Mouse (Mus musculus) MEL-GATA-1-ER (cell line): Measurements from ENCODE around the gene Ccnyl1.

Experiments used
- DNase-seq: peaks from one replicate; pipeline ENCODE4 v3.0.0-alpha.2; 2012; ENCODE audit warnings: low read depth; ENCODE audit errors: extremely low read depth

The Ccnyl1 gene

DNA sequence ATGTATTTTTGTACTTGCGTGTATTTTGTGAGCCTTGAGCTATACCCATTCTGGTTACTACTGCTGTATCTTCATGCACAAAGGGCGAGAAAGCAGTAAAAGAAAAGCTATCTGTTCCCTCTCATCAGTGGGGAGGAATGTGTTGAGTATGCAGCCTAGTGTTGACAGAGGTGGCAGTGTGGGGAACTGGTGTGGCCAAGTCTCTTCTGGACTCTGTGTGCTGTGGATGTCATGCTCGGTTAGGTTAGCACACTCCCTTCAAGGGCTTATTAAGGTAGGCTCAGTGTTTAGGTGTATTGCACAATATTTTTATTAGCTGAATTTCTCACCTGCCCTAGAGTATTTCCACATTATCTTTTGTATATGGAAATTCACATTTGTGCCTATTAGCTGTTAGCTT lies 11.5 kb downstream of the Ccnyl1 start:
- DNase-seq, result no peak

DNA sequence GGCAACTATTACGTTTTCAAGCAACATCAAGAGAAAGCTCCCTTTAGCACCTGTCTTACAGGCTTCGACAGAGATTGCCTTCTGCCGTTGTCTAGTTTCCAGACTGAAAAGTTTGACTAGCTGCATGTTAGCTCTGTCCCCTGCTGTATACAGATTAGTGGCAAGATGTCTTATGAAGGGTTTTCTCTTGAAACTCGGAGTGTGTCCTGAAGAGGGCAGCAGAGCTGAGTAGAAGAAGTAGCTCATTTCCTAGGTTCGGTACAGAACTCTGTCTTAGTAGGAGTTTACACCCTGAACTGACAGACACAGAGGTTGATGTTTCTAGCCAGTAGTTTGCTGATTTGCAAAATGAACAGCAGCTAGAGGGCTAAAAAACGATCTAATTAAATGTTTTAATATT lies 15.0 kb downstream of the Ccnyl1 start:
- peak; percentile 54 for DNase-seq

DNA sequence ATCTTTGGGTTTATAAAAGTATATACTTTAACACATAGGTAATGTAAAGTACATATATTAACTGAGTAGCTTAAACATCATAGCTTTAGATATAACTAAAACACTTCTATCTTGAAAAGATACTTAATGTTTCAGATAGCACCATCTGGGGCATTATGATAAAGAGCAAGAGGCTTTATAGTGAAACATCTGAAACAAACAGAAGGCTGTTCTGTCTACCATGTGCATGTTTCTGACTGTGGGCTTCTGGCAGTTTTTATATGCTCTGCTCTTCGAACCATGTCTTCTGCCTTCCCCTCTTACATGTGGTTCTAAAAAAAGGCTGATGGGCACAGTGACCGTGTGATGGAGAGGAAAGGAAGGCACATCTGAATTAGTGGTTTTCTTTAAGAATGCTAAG lies 16.4 kb downstream of the Ccnyl1 start:
- DNase-seq, result no peak

DNA sequence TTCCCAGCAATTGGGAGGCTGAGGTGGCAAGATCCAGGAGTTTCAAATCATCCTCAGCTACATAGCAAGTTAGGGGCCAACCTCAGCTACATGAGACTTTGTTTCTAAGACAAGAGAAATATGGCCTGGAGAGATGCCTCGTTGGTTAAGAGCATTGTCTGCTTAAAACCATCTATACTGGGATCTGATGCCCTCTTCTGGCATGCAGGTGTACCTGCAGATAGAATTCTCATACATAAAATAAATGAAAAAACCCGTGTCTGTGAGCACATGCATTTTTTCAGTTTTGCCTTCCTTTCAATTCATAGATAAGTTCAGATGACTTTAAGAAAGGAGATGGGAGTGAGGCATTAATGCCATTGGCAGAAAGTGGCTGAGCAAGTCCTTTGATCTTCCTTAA lies 19.6 kb downstream of the Ccnyl1 start:
- peak; percentile 25 for DNase-seq

DNA sequence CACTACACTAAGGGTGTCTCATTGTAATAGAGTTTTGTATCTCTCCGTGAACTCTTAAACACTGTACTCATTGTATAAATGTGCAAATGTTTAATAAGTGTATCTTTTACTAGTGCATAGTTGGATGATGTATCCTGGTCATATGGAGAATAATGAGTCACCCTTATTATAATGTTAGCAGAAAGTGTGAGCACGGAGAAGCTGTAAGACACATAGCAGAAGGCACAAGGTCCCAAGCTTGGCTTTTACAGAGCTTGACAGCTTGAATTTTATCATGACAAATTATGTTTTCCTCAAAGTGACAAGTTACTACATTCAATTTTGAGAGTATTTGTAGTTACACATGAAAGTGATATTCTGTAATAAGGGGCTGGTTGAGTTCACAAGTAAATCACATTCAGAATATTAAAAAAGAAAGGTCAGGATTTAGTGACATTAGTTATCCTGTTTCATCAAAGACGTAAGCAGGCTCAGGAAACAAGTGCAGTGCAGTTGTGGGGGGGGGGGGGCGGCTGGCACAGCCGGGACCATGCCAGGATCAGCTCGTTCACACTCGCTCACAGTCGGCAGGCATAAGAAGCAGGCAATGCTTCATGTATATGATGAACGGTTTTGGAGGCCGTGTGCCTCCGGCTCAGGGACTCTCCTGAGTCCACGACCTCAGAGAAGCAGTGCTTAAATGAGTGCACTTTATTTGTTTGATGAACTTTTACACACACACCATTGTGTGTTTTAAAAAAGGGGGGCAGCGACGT lies 21.9 kb downstream of the Ccnyl1 start:
- no peak for DNase-seq

DNA sequence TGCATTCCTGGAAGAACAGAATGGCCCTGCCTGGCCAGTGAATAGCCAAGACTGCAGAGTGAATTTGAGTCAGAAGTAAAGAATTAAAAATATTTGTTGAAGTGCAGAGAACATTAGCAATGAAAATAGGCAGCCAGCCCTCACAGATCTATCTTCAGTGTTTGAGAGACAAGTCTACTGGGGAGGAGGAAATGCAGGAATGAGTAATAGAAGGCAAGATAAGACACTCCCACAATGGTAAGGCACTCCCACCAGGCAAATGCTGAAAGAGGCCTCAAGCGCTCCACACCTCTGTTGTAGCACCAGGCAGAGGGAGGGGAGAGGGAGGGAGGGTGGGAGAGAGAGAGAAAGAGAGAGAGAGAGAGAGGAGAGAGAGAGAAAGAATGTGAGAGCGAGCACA lies 25.2 kb downstream of the Ccnyl1 start:
- DNase-seq, result peak; percentile 33

DNA sequence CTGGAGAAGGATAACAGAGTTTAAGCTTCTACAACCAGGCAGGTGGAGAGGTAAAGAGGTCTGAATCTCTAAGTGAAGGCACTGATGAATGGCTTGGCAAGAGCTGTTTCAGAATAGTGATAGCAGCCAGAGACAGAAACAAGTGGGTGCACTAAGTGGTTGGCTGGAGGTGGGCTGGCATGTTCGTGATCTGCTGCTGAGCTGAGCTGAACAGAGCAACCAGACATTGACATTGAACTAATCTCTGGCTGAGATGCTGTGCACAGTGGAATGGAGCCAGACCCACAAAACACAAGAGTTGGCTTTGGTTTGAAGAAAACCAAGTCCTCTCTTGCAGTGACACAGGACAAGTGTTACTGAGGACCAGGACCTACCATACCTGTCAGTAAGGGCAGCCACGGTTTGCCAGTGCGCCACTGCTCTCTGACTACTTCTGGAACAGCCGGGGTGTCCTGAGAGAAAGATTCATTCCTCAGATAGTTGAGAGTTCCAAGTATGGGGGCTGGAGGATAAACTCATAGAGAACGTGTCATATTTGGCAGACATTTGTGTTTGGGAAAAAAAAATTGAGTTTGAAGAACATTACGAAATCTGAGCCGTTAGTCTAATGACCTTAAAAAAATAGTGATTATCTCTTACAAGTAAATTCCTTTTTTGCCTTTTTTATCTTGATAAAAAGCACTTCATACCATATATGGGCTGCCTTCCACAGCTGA lies 26.5 kb downstream of the Ccnyl1 start:
- no peak for DNase-seq

DNA sequence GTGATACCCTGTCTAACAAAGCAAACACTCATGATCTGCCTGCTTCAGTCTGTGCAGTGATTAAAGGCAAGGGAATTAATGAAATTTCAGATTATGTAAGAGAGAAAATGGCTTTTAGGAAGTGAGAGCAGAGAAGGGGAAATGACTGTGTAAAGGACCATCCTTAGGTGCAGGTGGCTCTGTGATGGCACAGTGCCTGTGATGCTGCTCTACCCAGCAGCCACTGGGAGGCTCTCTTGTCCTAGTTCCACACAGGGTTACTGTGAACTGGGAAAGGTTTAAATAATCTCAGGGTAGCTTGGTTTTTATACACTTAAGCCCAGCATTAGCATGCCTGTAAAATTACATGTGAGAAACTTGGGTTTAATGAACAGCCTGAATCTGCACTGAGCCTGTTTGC lies 27.2 kb downstream of the Ccnyl1 start:
- peak; percentile 32 for DNase-seq

DNA sequence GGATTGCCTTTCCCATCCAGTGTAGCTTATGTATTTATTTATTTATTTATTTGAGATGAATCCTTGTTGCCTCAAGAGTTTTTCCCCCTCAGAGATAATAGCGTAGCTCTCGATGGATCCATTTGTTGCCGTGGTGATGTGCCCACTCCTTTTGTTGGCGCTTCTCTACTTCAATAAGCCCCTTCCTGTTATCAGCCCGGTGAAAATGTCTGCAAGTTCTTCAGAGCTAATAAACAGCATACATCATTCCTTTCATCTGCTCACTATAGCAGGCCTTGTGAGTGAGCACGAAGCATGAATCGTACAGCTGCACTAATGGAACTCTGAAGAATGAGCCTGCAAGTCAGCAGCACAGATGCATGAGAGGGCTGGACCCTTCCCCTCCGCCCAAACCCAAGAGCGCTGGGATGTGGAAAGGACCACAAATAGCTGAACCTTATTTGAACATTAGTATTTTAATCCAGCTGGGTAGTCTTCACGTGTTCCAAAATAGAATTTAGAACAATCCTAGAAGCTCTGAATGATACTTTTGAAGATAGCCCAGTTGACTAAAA lies 30.9 kb downstream of the Ccnyl1 start:
- DNase-seq, result no peak

DNA sequence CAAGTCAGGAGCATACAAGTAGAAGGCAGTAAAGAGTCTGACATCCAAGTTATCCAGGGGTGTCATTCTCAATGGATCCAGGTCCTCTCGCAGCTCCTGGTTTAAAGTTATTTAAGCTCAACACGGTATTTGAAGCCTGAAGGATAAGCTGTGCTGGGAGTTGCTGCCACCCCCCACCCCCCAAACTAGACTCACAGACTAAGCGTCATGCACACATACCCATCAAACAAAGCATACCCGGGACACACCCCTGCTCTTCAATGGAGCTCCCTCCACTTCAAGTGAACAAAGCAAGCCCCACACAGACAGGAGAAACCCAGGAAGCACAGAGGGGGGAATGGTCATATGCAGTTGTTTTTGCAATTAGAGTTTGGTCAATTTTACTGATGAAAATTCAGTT lies 39.8 kb downstream of the Ccnyl1 start:
- no peak for DNase-seq

DNA sequence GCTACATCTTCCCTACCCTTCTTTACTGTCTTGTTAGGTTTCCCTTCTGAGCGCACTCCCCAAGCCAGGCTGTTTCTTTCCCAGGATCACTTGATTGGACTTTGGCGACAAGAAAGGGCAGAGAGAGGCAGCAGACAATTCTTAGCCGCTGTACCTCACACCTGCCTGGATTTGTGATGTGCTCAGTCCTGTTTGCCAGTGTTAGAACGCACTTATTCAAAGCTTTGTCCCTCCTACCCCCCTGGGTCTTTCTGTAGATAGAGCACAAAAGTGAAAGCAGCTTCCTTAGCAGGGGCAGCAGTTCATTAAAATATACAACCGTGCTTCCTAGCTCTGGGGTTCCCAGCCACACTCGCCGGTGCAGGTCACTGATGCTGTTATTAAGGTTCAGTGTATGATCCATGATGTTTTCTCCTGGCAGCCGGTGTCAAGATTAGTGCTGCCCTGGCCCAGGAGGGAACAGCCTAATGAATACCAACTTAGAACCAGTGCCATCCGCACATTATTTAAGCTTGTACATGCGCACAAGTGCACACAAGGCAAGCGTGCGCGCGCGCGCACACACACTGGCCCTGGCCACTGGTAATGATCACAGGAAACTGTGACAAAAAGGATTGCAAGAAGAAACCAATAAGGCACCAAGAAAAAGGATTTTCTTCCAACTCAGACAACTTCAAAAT lies 41.2 kb downstream of the Ccnyl1 start:
- DNase-seq, result no peak

DNA sequence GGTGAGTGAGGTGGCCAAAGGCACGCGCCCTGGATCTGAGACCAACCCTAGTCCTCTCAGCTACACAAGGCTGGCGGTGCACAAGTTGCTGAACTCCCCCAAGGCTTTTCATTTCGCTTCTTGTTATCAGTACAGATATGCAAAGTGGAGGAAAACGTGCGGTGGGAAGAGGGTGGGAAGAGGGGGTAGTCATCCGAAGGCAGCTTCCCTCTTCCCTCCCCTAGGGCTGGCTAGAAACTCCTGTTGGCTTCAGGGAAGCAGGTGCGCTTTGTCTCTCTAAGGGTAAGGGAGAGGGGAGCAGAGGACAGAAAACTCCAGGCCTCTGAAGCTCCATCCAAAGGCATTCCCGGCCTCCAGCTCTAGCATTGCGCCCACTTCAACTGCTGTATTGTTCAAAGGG lies 41.9 kb downstream of the Ccnyl1 start:
- peak; percentile 34 for DNase-seq

DNA sequence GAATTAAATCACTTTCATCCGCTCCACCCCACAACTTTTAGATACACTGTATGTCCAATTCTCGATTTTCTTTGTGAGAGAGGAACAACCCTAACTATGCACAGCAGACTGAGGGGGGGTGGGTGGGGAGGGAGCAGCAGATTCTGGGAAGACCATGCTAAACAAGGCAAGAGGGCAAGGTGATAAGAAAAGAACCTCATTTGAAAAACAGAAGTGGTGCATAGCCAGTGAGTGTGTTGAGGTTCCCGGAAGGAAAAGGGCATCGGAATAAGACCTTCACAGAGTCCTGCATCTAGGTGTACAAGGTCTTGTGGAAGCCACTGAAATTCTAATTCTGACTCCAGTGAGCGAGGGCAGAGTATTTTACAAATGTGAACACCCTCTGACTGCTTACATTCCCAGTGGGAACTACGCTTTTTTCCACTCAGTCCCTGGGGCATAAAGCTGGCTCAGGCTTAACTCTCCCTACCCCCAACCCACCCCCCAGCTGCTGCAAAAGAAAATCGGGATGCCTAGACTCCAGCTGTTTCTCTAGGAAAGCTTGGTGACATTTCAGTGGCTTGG lies 42.5 kb downstream of the Ccnyl1 start:
- DNase-seq, result peak; percentile 52

DNA sequence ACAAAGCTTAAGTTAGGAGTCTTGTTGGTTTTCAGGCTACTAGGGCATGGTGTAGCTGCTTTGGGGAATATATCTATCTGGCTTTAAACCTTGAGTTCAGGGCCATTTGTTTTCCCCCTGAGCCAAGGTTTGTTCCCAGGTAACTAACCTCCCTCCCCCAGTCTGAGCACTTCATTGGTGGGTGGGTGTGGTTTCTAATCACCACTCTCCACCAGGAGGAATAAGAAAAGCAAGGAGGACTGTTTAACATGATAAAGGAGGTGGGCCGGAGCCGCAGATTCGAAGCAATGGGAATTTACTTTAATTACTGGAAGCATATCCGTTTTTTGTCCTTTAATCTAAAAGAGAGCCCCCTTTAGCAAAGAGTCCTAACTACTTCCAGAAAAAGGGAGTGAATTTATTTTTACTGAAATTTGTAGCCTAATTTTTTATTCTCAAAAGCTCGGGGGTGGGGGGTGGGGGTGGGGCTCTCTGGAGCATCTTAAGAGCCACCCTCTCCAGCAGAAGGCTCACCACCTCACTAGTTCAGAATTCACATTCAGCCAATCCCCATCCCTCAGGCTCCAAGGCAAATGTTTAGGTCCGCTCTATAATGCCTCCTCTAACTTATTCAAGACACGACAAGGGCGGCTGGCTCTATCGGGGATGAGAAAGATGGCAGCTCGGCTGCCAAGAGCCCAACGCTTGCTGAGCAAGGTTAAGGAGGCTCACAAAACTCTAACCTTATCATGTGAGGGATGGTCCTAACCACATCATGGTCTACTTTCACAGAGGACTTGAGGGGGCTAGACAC lies 43.4 kb downstream of the Ccnyl1 start:
- peak; percentile 69 for DNase-seq

DNA sequence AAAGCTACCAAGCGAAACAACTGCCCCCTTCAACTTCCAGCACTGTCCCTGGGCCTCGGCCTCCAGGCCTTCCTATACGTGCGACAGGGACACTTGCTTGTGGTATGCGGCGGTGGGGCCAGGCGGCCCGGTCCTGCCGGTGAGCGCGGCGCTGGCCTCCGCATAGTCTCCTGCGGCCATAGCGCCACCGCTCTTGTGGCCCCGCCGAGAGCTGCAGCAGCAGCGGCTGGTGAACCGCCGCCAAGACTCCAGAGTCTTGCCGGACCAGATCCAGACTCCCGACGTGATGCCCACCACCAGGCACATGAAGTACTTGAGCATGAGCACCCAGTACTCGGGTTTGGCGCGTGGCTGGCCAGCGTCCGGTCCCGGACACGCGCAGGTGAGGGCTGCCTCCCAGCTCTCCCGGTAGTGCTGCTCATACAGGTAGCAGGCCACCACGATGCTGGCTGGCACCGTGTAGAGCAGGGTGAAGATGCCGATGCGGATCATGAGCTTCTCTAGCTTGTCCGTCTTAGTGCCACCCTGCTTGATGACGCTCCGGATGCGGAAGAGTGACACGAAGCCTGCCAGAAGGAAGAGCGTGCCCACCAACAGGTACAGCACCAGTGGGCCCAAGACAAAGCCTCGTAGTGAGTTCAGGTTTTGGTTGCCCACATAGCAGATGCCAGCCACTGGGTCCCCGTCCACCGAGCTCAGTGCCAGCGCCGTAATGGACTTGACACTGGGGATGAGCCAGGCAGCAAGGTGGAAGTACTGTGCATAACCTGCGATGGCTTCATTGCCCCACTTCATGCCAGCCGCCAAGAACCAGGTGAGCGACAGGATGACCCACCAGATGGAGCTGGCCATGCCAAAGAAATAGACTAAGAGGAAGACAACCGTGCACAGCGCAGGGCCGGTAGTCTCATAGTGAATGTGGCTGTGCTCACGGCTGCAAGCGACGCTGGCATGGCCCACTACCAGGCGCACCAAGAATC lies 44.8 kb downstream of the Ccnyl1 start:
- no peak for DNase-seq

DNA sequence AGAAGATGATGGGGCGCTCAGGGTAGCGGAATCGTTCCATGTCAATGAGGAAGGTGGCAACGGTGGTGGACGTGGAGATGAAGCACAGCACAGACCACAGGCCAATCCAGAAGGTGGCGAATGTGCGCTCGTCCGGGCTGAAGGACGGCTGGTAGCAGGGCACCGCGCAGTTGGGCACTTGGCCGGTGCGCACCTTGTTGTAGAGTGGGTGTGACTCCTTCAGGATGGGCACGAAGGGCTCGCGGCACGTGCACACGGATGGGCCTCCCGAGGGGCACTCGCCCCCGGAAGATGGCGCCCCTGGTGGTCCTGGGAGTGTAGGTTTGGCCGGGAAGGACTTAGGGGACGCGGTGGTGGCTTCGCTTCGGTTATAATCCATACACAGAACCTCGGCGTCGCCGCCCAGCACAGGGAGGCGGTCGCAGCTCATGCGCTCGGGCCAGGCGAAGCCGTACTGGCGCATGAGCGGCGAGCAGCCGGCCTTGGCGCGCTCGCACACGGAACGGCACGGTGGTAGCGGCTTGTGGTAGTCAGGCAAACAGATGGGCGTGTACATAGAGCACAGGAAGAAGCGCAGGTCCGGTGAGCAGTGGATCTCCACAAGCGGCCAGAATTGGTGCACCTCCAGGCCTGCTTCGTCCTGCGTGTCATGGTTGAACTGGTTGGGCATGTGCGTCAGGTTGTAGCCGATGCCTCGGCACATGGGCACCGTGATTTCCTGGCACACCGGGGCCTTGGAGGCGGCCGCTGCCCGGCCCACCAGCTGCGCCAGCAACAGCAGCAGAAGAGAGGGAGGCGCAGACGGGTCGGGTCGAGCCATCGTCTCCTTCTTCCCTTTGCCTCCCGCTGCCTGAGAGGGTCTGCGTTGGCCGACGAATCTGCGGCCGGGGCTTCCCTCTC lies 45.8 kb downstream of the Ccnyl1 start:
- DNase-seq, result peak; percentile 36

DNA sequence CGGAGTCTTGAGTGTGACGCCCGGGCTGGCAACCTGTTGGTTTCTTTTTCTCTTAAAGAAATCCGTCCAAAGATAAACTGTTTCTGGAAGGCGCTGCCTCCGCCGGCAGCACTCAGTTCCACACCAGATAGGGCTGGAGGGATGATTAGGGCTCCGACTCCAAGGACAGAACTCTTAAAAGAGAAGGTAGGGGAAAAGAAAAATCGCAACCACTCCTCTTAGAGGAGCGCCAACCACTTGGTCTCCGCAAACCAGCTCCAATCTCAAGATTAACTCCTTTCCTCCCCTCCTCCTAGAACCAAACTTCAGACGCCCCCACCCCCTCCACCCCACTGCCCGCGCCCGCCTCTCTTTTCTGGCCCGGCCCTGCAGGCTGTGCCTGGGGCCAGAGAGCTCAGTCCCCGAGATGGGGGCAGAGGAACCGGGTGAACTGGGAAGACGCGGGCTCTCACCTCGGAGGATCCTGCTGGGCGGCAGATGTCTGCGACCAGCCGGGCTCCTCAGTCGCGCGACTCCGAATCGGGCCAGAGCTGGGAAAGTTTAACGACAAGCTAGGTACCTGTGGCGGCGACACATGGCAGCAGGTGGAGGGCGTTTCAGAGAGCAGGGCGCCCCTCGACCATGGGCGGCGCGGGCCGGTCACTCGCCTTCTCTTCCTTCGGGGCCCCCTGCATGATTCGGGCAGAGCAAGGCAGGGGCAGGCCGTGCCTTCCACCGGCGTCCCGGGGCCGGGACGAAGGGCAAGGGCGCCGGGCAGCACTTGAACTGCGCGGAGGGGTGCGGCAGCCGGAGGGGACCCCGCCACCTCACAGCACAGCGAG lies 46.6 kb downstream of the Ccnyl1 start:
- DNase-seq, result peak; percentile 38
